10 mouse cellular contexts compared by ENCODE assay signal in the genomic region with DNA sequence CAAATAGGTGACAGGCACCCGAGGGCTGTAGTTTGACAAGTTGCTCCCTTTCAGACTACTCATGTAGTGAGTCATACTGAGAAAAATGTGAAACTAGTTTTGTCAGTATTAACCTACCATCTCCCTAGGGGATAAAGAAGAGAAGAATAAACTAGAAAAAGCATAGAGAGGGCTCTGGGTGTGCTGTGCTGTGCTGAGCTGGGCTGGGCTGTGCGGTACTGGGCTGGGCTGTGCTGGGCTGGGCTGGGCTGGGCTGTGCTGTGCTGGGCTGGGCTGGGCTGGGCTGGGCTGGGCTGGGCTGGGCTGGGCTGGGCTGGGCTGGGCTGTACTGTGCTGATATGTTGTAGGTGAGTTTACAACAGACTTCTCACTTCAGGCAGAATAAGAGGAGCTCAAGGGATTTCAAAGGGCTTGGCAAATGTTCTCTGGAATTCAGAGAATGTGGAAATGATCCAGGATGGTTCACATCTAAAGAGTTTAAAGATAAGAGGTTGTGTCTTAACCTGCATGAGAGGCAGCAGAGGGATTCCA.
DNase-seq lines count a peak whose midpoint lies in the region; ATAC-seq and TF ChIP-seq lines count a peak whose summit lies in the region.
"Had no signal": no experiment of that assay in that cellular context is flagged by ENCODE, and none has a peak within 500 bp of the region (broad histone marks: within the 10 kb centered on the region; RNA-seq: fewer than 3 reads in every experiment).

No protein-coding gene starts in this region.

- no peak overlapping the region for H3K4me3 ChIP-seq in heart, embryonic 13.5 days
- no peak overlapping the region for H3K4me3 ChIP-seq in heart, adult 2 months
- H3K4me3 ChIP-seq in intestine, embryonic 14.5 days (ENCODE audit: low read depth, low read length), result no peak overlapping the region
- H3K4me3 ChIP-seq in left cerebral cortex, adult 2 months, result no peak overlapping the region

- H3K27me3 ChIP-seq in heart, embryonic 13.5 days (replicated peaks), result no peaks in the 10 kb centered on the region
- no peaks in the 10 kb centered on the region for H3K27me3 ChIP-seq in heart, adult 2 months (ENCODE audit: control insufficient read depth, insufficient read depth, low read length)
- no peaks in the 10 kb centered on the region for H3K27me3 ChIP-seq in intestine, embryonic 14.5 days (replicated peaks; ENCODE audit: control insufficient read depth, insufficient read depth, low read length)

- ATAC-seq in heart, embryonic 13.5 days (ENCODE audit: extremely low read depth, insufficient number of reproducible peaks, low FRiP score, low TSS enrichment), result no peak; the same call in 1 of the 2 replicates
- peak; percentile 86 for ATAC-seq in intestine, embryonic 14.5 days (replicated peaks; ENCODE audit: low FRiP score, low TSS enrichment, low read depth)
- ATAC-seq: forebrain, embryonic 14.5 days had no signal

- intact Hi-C loops in heart, adult 2 months (cut with DNase I), result no loop called here
- intact Hi-C loops in left cerebral cortex, adult 2 months (cut with DNase I), result no loop called here

- H3K4me1 ChIP-seq in heart, embryonic 13.5 days, result peaks cover 14% of the 10 kb centered on the region
- no peaks in the 10 kb centered on the region for H3K4me1 ChIP-seq in heart, adult 2 months (ENCODE audit: control insufficient read depth, insufficient read depth, low read length)
- 0 out of 2 replicates have a peak, but pooled peaks cover 4% of the 10 kb centered on the region for H3K4me1 ChIP-seq in intestine, embryonic 14.5 days (replicated peaks; ENCODE audit: control insufficient read depth, insufficient read depth, low read length)

- no peak for TF ChIP-seq EP300 in heart, adult 2 months (IDR thresholded peaks at IDR 0.05; ENCODE audit: insufficient read depth, low read depth, low read length)

- H3K9ac ChIP-seq in heart, embryonic 13.5 days, result no peak overlapping the region
- H3K9ac ChIP-seq in heart, adult 2 months (ENCODE audit: low read depth, low read length), result no peak overlapping the region
- H3K9ac ChIP-seq in intestine, embryonic 14.5 days (ENCODE audit: low read length), result no peak overlapping the region

- no peaks in the 10 kb centered on the region for H3K79me2 ChIP-seq in heart, adult 2 months (replicated peaks; ENCODE audit: control insufficient read depth, insufficient read depth, low read length)

- no peaks in the 10 kb centered on the region for H3K9me3 ChIP-seq in heart, embryonic 13.5 days
- no peaks in the 10 kb centered on the region for H3K9me3 ChIP-seq in intestine, embryonic 14.5 days (ENCODE audit: control insufficient read depth, low read length)

- H3K27ac ChIP-seq in heart, embryonic 13.5 days (replicated peaks), result peak overlapping the region; percentile 28; the same call in 1 of the 2 replicates
- no peak overlapping the region for H3K27ac ChIP-seq in heart, adult 2 months
- no peak overlapping the region for H3K27ac ChIP-seq in intestine, embryonic 14.5 days (ENCODE audit: low read depth)
- H3K27ac ChIP-seq in left cerebral cortex, adult 2 months, result no peak overlapping the region

- DNase-seq in heart, adult 2 months, result no peak
- DNase-seq in ES-CJ7 (ENCODE audit: low read depth, low spot score), result peak; percentile 65
- no peak for DNase-seq in intestine, embryonic 14.5 days (ENCODE audit: low spot score)
- peak; percentile 23 for DNase-seq in lung, postnatal 25 days (ENCODE audit: low spot score)
- no peak for DNase-seq in adrenal gland, postnatal 14 days
- DNase-seq in left cerebral cortex, adult 2 months (ENCODE audit: extremely low spot score in 1 of 2, low spot score in 2 of 2), result no peak
- no peak for DNase-seq in adrenal gland, postnatal 36 days
- DNase-seq: cerebellum, postnatal 36 days had no signal

- no peak for TF ChIP-seq CTCF in heart, adult 2 months (IDR thresholded peaks at IDR 0.05)
- no peak for TF ChIP-seq CTCF in left cerebral cortex, adult 2 months (IDR thresholded peaks at IDR 0.05)

- TF ChIP-seq POLR2A in heart, adult 2 months (IDR thresholded peaks at IDR 0.05; ENCODE audit: insufficient read depth, low read depth, low read length), result no peak

- H3K36me3 ChIP-seq in heart, embryonic 13.5 days, result no peaks in the 10 kb centered on the region
- H3K36me3 ChIP-seq in heart, adult 2 months (ENCODE audit: control insufficient read depth, insufficient read depth, low read length), result no peaks in the 10 kb centered on the region
- no peaks in the 10 kb centered on the region for H3K36me3 ChIP-seq in intestine, embryonic 14.5 days (ENCODE audit: control insufficient read depth, insufficient read depth, low read length)

- WGBS in heart, embryonic 13.5 days, result 18% methylated on average over 2 of the region's 2 CpGs
- WGBS in heart, adult 2 months, result 37% methylated on average over 2 of the region's 2 CpGs
- WGBS in intestine, embryonic 14.5 days, result 15% methylated on average over 2 of the region's 2 CpGs

- peak overlapping the region; percentile 24; the same call in 1 of the 2 replicates for H3K4me2 ChIP-seq in heart, embryonic 13.5 days
- H3K4me2 ChIP-seq in intestine, embryonic 14.5 days (ENCODE audit: low read length), result no peak overlapping the region

Comparison
In these comparisons a context has a peak if more than half of its experiments do, and no peak if none do; other contexts are left out.
1. DNase-seq: peak in ES-CJ7 (single experiment) and lung, postnatal 25 days (single experiment); none in heart, adult 2 months (0 of 2), intestine, embryonic 14.5 days (single experiment), adrenal gland, postnatal 14 days (single experiment), left cerebral cortex, adult 2 months (0 of 2) and adrenal gland, postnatal 36 days (0 of 2).